Comparison of ENCODE assay signal across 17 mouse cellular contexts in genomic region chr5:68146818-68147217, GRCm38 (mm10).
DNase-seq lines count a peak whose midpoint lies in the region; ATAC-seq lines count a peak whose summit lies in the region.
"Had no signal": no experiment of that assay in that cellular context is flagged by ENCODE, and none has a peak within 500 bp of the region (broad histone marks: within the 10 kb centered on the region; RNA-seq: fewer than 3 reads in every experiment).

No protein-coding gene starts in this region.

- intact Hi-C loops in gastrocnemius, postnatal 14 days (cut with DNase I; ENCODE audit: low total_unique reads), result no loop called here

- no peak overlapping the region for H3K4me3 ChIP-seq in forebrain, embryonic 14.5 days (ENCODE audit: low read depth, low read length)
- no peak overlapping the region for H3K4me3 ChIP-seq in midbrain, embryonic 14.5 days (replicated peaks; ENCODE audit: low read depth, low read length)
- H3K4me3 ChIP-seq in heart, embryonic 11.5 days (ENCODE audit: low read depth, low read length), result no peak overlapping the region
- H3K4me3 ChIP-seq: embryonic facial prominence, embryonic 13.5 days; heart, embryonic 13.5 days; hindbrain, embryonic 15.5 days had no signal

- WGBS in forebrain, embryonic 14.5 days, result 16% methylated on average over 1 of the region's 1 CpGs
- 31% methylated on average over 1 of the region's 1 CpGs for WGBS in midbrain, embryonic 14.5 days
- 84% methylated on average over 1 of the region's 1 CpGs for WGBS in heart, embryonic 11.5 days (ENCODE audit: insufficient replicate concordance)

- no peak overlapping the region for H3K27ac ChIP-seq in forebrain, embryonic 14.5 days (ENCODE audit: low read depth, low read length)
- no peak overlapping the region for H3K27ac ChIP-seq in midbrain, embryonic 14.5 days (replicated peaks; ENCODE audit: low read depth, low read length)
- H3K27ac ChIP-seq in heart, embryonic 11.5 days (ENCODE audit: low read depth, low read length), result no peak overlapping the region
- H3K27ac ChIP-seq: embryonic facial prominence, embryonic 13.5 days; heart, embryonic 13.5 days; hindbrain, embryonic 15.5 days had no signal

- H3K4me1 ChIP-seq in forebrain, embryonic 14.5 days (ENCODE audit: control insufficient read depth, insufficient read depth, low read length), result no peaks in the 10 kb centered on the region
- H3K4me1 ChIP-seq in midbrain, embryonic 14.5 days (ENCODE audit: control insufficient read depth, insufficient read depth, low read length), result no peaks in the 10 kb centered on the region
- H3K4me1 ChIP-seq in heart, embryonic 11.5 days (ENCODE audit: control insufficient read depth, insufficient read depth, low read length), result no peaks in the 10 kb centered on the region
- H3K4me1 ChIP-seq: embryonic facial prominence, embryonic 13.5 days; heart, embryonic 13.5 days; hindbrain, embryonic 15.5 days had no signal

- no peaks in the 10 kb centered on the region for H3K9me3 ChIP-seq in forebrain, embryonic 14.5 days (replicated peaks; ENCODE audit: control insufficient read depth, low read length)
- H3K9me3 ChIP-seq in midbrain, embryonic 14.5 days (ENCODE audit: control insufficient read depth, low read length), result no peaks in the 10 kb centered on the region
- H3K9me3 ChIP-seq in heart, embryonic 11.5 days (replicated peaks; ENCODE audit: control insufficient read depth, low read length), result no peaks in the 10 kb centered on the region
- H3K9me3 ChIP-seq: embryonic facial prominence, embryonic 13.5 days; heart, embryonic 13.5 days; hindbrain, embryonic 15.5 days had no signal

- DNase-seq in Muller cell, postnatal 12 days (ENCODE audit: inconsistent ontology term), result peak; percentile 92
- peak; percentile 5 for DNase-seq in brain, adult 2 months (ENCODE audit: low read depth, low spot score)
- DNase-seq in forebrain, embryonic 14.5 days (ENCODE audit: low spot score), result peak; percentile 57
- peak; percentile 17 for DNase-seq in midbrain, embryonic 14.5 days
- no peak for DNase-seq in gastrocnemius, postnatal 14 days
- DNase-seq in kidney, adult 9 months, result no peak
- DNase-seq: adrenal gland, postnatal 10 days; cerebellum, adult 18-20 months; cerebellum, adult 9-11 months; cerebellum, postnatal 36 days; gastrocnemius, postnatal 25 days; heart, postnatal 36 days had no signal

- no peaks in the 10 kb centered on the region for H3K36me3 ChIP-seq in forebrain, embryonic 14.5 days (ENCODE audit: control insufficient read depth, insufficient read depth, low read length)
- no peaks in the 10 kb centered on the region for H3K36me3 ChIP-seq in midbrain, embryonic 14.5 days (ENCODE audit: control insufficient read depth, insufficient read depth, low read length)
- H3K36me3 ChIP-seq in heart, embryonic 11.5 days (ENCODE audit: control insufficient read depth, insufficient read depth, low read length), result no peaks in the 10 kb centered on the region
- H3K36me3 ChIP-seq: embryonic facial prominence, embryonic 13.5 days; heart, embryonic 13.5 days; hindbrain, embryonic 15.5 days had no signal

- H3K9ac ChIP-seq in forebrain, embryonic 14.5 days (ENCODE audit: low read length), result no peak overlapping the region
- no peak overlapping the region for H3K9ac ChIP-seq in midbrain, embryonic 14.5 days (replicated peaks; ENCODE audit: low read length)
- H3K9ac ChIP-seq in heart, embryonic 11.5 days (ENCODE audit: low read depth, low read length), result no peak overlapping the region
- H3K9ac ChIP-seq: embryonic facial prominence, embryonic 13.5 days; heart, embryonic 13.5 days; hindbrain, embryonic 15.5 days had no signal

- H3K27me3 ChIP-seq in forebrain, embryonic 14.5 days (replicated peaks; ENCODE audit: control insufficient read depth, insufficient read depth, low read length), result no peaks in the 10 kb centered on the region
- no peaks in the 10 kb centered on the region for H3K27me3 ChIP-seq in midbrain, embryonic 14.5 days (ENCODE audit: control insufficient read depth, insufficient read depth, low read length)
- H3K27me3 ChIP-seq in heart, embryonic 11.5 days (ENCODE audit: control insufficient read depth, insufficient read depth, low read length), result no peaks in the 10 kb centered on the region
- H3K27me3 ChIP-seq: embryonic facial prominence, embryonic 13.5 days; heart, embryonic 13.5 days; hindbrain, embryonic 15.5 days had no signal

- no peak overlapping the region for H3K4me2 ChIP-seq in forebrain, embryonic 14.5 days (ENCODE audit: low read length)
- no peak overlapping the region for H3K4me2 ChIP-seq in midbrain, embryonic 14.5 days (ENCODE audit: low read length)
- H3K4me2 ChIP-seq in heart, embryonic 11.5 days, result no peak overlapping the region
- H3K4me2 ChIP-seq: embryonic facial prominence, embryonic 13.5 days; heart, embryonic 13.5 days; hindbrain, embryonic 15.5 days had no signal

- peak; percentile 65 for ATAC-seq in forebrain, embryonic 14.5 days
- ATAC-seq in midbrain, embryonic 14.5 days (ENCODE audit: low FRiP score, low TSS enrichment), result no peak
- no peak for ATAC-seq in heart, embryonic 11.5 days (replicated peaks; ENCODE audit: insufficient number of reproducible peaks, low FRiP score, low TSS enrichment)
- ATAC-seq: intestine, embryonic 16.5 days had no signal

Comparison
In these comparisons a context has a peak if more than half of its experiments do, and no peak if none do; other contexts are left out.
1. DNase-seq: peak in Muller cell, postnatal 12 days (single experiment), brain, adult 2 months (single experiment), forebrain, embryonic 14.5 days (single experiment) and midbrain, embryonic 14.5 days (single experiment); none in gastrocnemius, postnatal 14 days (single experiment) and kidney, adult 9 months (single experiment).